Mouse (Mus musculus) midbrain, embryonic 16.5 days (tissue): ENCODE measurements around the gene Cdcp2. TPM values are rescaled to one million over a fixed set of nuclear protein-coding genes. Genes with fewer than 3 reads are reported as not detected.
A peak's percentile ranks its signal among the peaks of the same experiment; 100 is the strongest.

Source experiments
- ATAC-seq: fragments of 200-750 bp; cut with Nextera tagmentation; 2 replicates; pipeline ENCODE4 v1.8.0; 2017; ENCODE audit warnings: moderate TSS enrichment
- H3K27ac ChIP-seq: fragments of 300-500 bp; sonication (generic); 2 replicates; pipeline ENCODE4 v1.5.1; 2014; ENCODE audit warnings: mild to moderate bottlenecking, low read length, mixed read lengths
- H3K27me3 ChIP-seq: fragments of 300-500 bp; sonication (generic); 2 replicates; pipeline ENCODE4 v1.6.1; 2014; ENCODE audit warnings: low read depth, low read length, mixed read lengths; ENCODE audit not compliant: control insufficient read depth, insufficient read depth
- H3K36me3 ChIP-seq: fragments of 300-500 bp; sonication (generic); 2 replicates; pipeline ENCODE4 v1.6.1; 2014; ENCODE audit warnings: mild to moderate bottlenecking, low read length, moderate library complexity, mixed read lengths; ENCODE audit not compliant: control insufficient read depth, insufficient read depth
- H3K4me1 ChIP-seq: fragments of 300-500 bp; sonication (generic); 2 replicates; pipeline ENCODE4 v1.6.1; 2014; ENCODE audit warnings: mild to moderate bottlenecking, low read length, mixed read lengths; ENCODE audit not compliant: control insufficient read depth, insufficient read depth
- H3K4me2 ChIP-seq: fragments of 300-500 bp; sonication (generic); 2 replicates; pipeline ENCODE4 v1.6.1; 2014; ENCODE audit warnings: mild to moderate bottlenecking, low read length, mixed read lengths
- H3K4me3 ChIP-seq: fragments of 300-500 bp; sonication (generic); 2 replicates; pipeline ENCODE4 v1.5.1; 2014; ENCODE audit warnings: low read depth, mild to moderate bottlenecking, low read length, moderate library complexity, mixed read lengths
- H3K9ac ChIP-seq: fragments of 300-500 bp; sonication (generic); 2 replicates; pipeline ENCODE4 v1.6.1; 2014; ENCODE audit warnings: low read depth, low read length, mixed read lengths
- H3K9me3 ChIP-seq: fragments of 300-500 bp; sonication (generic); replicated peaks from 2 replicates; pipeline ENCODE4 v1.6.1; 2014; ENCODE audit warnings: mild to moderate bottlenecking, low read length, mixed read lengths; ENCODE audit not compliant: control insufficient read depth, poor library complexity, severe bottlenecking
- WGBS: fragments of 180-500 bp; shearing (Covaris S2); extraction: QIAGEN DNeasy Blood & Tissue Kit; methylation state at CpG from one replicate; pipeline ENCODE4 v1.1.7; 2014; 5-methylcytosine and 5-hydroxymethylcytosine counted together
- polyA plus RNA-seq: library from polyadenylated mRNA; unstranded; fragments of >200 nt; fragmentation: Nextera tagmentation; extraction: Ambion mirVana; gene quantifications from 2 replicates; pipeline ENCODE4 v1.2.1, GENCODE M21; 2015

Gene Cdcp2
- polyA plus RNA-seq, 1 experiment from 2014 or later = not detected

GRCm38 (mm10) chr4:107082185-107082584 is 14.5 kb upstream of the Cdcp2 start:
- no peaks in the 10 kb centered on the region for H3K27me3 ChIP-seq
- H3K9me3 ChIP-seq = no peaks in the 10 kb centered on the region
- no peak overlapping the region for H3K27ac ChIP-seq
- WGBS = 93% methylated on average over 3 of the region's 3 CpGs
- H3K4me3 ChIP-seq = no peak overlapping the region
- no peak for ATAC-seq
- H3K36me3 ChIP-seq = no peaks in the 10 kb centered on the region
- H3K4me2 ChIP-seq = no peak overlapping the region
- H3K4me1 ChIP-seq = peaks cover 14% of the 10 kb centered on the region
- no peak overlapping the region for H3K9ac ChIP-seq

GRCm38 (mm10) chr4:107083126-107083525 is 13.6 kb upstream of the Cdcp2 start:
- Histone ChIP-seq H3K4me1 (peaks cover 14% of the 10 kb centered on the region), H3K4me2 (no peak overlapping the region), H3K9me3 (no peaks in the 10 kb centered on the region), H3K9ac (no peak overlapping the region), H3K4me3 (no peak overlapping the region), H3K27me3 (no peaks in the 10 kb centered on the region), H3K36me3 (no peaks in the 10 kb centered on the region), H3K27ac (no peak overlapping the region)
- ATAC-seq = no peak
- 89% methylated on average over 4 of the region's 4 CpGs for WGBS

- Histone ChIP-seq H3K36me3 (no peaks in the 10 kb centered on the region), H3K27me3 (no peaks in the 10 kb centered on the region), H3K4me1 (peaks cover 14% of the 10 kb centered on the region), H3K9me3 (no peaks in the 10 kb centered on the region), H3K4me3 (no peak overlapping the region), H3K9ac (0 out of 2 replicates have a peak overlapping the region, but pooled peaks have one; percentile 12), H3K27ac (peak overlapping the region; percentile 86), H3K4me2 (no peak overlapping the region; the same call in 1 of the 2 replicates)
- 17% methylated on average over 1 of the region's 1 CpGs for WGBS
- peak; percentile 57 for ATAC-seq
Measured at GRCm38 (mm10) chr4:107084343-107084742, 12.3 kb upstream of the Cdcp2 start.

GRCm38 (mm10) chr4:107084858-107085257 is 11.8 kb upstream of the Cdcp2 start:
- Histone ChIP-seq H3K36me3 (no peaks in the 10 kb centered on the region), H3K27ac (peak overlapping the region; percentile 86), H3K9me3 (no peaks in the 10 kb centered on the region), H3K4me1 (peaks cover 14% of the 10 kb centered on the region), H3K4me2 (no peak overlapping the region; the same call in 1 of the 2 replicates), H3K27me3 (no peaks in the 10 kb centered on the region), H3K9ac (no peak overlapping the region), H3K4me3 (no peak overlapping the region)
- ATAC-seq = peak; percentile 94
- 2% methylated on average over 6 of the region's 6 CpGs for WGBS

- H3K4me2 ChIP-seq = no peak overlapping the region
- no peaks in the 10 kb centered on the region for H3K9me3 ChIP-seq
- H3K27me3 ChIP-seq = no peaks in the 10 kb centered on the region
- H3K4me3 ChIP-seq = no peak overlapping the region
- H3K27ac ChIP-seq = no peak overlapping the region
- ATAC-seq = no peak
- no peaks in the 10 kb centered on the region for H3K36me3 ChIP-seq
- 86% methylated on average over 14 of the region's 14 CpGs for WGBS
- H3K4me1 ChIP-seq = peaks cover 2% of the 10 kb centered on the region; the same call in 1 of the 2 replicates
- no peak overlapping the region for H3K9ac ChIP-seq
Measured at GRCm38 (mm10) chr4:107091696-107092095, 5.0 kb upstream of the Cdcp2 start.

- Histone ChIP-seq H3K36me3 (no peaks in the 10 kb centered on the region), H3K4me3 (no peak overlapping the region), H3K4me1 (peaks cover 5% of the 10 kb centered on the region; the same call in 1 of the 2 replicates), H3K9me3 (no peaks in the 10 kb centered on the region), H3K9ac (no peak overlapping the region), H3K27me3 (no peaks in the 10 kb centered on the region), H3K4me2 (no peak overlapping the region), H3K27ac (no peak overlapping the region)
- no peak for ATAC-seq
- WGBS = 78% methylated on average over 16 of the region's 16 CpGs
Measured at GRCm38 (mm10) chr4:107094484-107095187, 2.1 kb upstream of the Cdcp2 start.

GRCm38 (mm10) chr4:107096043-107096442 is 648 bp upstream of the Cdcp2 start:
- peaks cover 5% of the 10 kb centered on the region; the same call in 1 of the 2 replicates for H3K4me1 ChIP-seq
- WGBS = 14% methylated on average over 6 of the region's 6 CpGs
- no peak for ATAC-seq
- no peaks in the 10 kb centered on the region for H3K36me3 ChIP-seq
- no peak overlapping the region; the same call in 1 of the 2 replicates for H3K27ac ChIP-seq
- H3K4me2 ChIP-seq = no peak overlapping the region
- H3K9ac ChIP-seq = no peak overlapping the region
- H3K27me3 ChIP-seq = no peaks in the 10 kb centered on the region
- no peak overlapping the region for H3K4me3 ChIP-seq
- no peaks in the 10 kb centered on the region for H3K9me3 ChIP-seq

GRCm38 (mm10) chr4:107097871-107098270 is 1.2 kb downstream of the Cdcp2 start:
- no peak for ATAC-seq
- Histone ChIP-seq H3K27ac (no peak overlapping the region), H3K9ac (no peak overlapping the region), H3K4me1 (peaks cover 5% of the 10 kb centered on the region; the same call in 1 of the 2 replicates), H3K36me3 (no peaks in the 10 kb centered on the region), H3K27me3 (no peaks in the 10 kb centered on the region), H3K4me2 (no peak overlapping the region), H3K9me3 (no peaks in the 10 kb centered on the region), H3K4me3 (no peak overlapping the region)
- 67% methylated on average over 15 of the region's 15 CpGs for WGBS

- H3K9ac ChIP-seq = no peak overlapping the region
- no peaks in the 10 kb centered on the region for H3K9me3 ChIP-seq
- no peak overlapping the region for H3K4me3 ChIP-seq
- 67% methylated on average over 10 of the region's 10 CpGs for WGBS
- ATAC-seq = no peak
- no peaks in the 10 kb centered on the region for H3K27me3 ChIP-seq
- H3K27ac ChIP-seq = no peak overlapping the region
- no peaks in the 10 kb centered on the region for H3K36me3 ChIP-seq
- peaks cover 5% of the 10 kb centered on the region; the same call in 1 of the 2 replicates for H3K4me1 ChIP-seq
- H3K4me2 ChIP-seq = no peak overlapping the region
Measured at GRCm38 (mm10) chr4:107098375-107098774, 1.7 kb downstream of the Cdcp2 start.
